Mouse (Mus musculus) heart, postnatal 0 days (tissue): ENCODE measurements around the gene Wfdc15a.

Experiments used
- CTCF ChIP-seq: IDR thresholded peaks from 2 replicates; pipeline ENCODE4 v1.5.1; 2016; ENCODE audit warnings: antibody characterized with exemption, control low read depth, low read depth
- EP300 ChIP-seq: IDR thresholded peaks from 2 replicates; pipeline ENCODE4 v1.6.1; 2016; ENCODE audit warnings: antibody characterized with exemption, low read depth

DNA sequence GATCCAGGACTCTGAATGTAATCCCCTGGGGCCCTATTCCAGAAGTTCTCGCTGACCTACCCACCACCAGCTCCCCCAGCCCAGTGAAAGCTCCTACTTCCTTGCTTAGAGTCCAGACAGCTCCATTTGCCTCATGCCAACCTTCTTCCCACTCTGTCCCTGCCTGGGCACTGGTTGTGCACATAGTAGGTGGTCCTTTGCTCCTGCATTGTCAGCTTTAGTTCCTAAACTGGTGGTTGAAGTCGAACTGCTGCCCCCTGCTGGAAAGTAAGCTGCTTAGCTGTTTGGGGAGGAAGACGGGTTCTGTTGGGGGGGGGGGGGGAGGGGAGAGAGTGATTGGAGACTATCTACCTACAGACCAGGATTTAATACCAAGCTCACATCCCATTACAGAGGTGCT, 19.8 kb downstream of the Wfdc15a start:
- TF ChIP-seq CTCF (peak; percentile 49), EP300 (no peak)
